Mouse (Mus musculus) embryo, embryonic 10 days (tissue): ENCODE measurements around the gene Asb16.
A peak's percentile ranks its signal among the peaks of the same experiment; 100 is the strongest.

Experiments
- DNase-seq: peaks from one replicate; pipeline ENCODE4 v3.0.0-alpha.2; 2015; ENCODE audit warnings: low spot score

The Asb16 gene

DNA sequence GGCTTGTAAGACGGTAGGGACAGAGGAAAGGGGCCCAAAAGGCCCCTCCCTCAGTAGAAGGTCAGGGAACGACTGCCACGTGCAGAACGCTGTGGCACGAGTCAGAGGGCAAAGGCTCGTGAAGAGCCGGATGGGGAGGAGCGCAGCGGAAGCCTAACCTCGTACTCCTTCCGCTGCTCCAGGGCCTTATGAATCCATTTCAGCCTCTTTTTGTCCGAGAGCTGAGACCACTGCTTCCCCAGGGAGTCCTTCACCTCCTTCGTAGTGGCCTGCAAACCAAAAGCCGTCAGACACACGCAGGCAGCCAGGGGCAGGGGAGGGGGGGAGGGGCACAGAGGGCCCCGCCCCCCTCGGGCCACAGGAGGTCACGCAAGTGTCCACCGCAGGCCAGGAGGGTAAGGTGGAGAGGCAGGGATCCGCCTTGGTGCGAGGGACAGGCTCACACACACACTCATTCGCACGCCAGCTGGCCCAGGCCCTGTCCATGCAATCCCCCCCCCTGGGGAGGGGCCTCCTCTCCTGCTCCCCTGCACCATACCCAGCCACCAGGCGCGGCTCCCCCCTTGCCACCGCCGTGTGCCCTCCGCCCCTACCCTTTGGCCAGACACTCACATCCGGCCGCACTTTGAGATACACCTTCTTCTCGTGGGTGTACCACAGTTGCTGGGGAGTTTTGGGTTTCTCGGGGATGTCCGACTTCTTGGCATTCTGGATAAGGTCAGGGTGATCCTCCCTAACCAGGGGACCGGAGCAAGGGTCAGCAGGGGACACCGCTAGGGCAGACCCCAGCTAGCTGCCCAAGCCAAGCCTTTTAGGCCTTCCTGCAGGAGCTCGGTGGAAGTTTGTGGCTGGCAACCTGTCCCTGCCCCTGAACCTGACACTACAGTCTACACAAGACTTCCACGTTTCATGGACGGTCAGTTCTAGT, 42.5 kb downstream of the Asb16 start:
- peak; percentile 47 for DNase-seq

DNA sequence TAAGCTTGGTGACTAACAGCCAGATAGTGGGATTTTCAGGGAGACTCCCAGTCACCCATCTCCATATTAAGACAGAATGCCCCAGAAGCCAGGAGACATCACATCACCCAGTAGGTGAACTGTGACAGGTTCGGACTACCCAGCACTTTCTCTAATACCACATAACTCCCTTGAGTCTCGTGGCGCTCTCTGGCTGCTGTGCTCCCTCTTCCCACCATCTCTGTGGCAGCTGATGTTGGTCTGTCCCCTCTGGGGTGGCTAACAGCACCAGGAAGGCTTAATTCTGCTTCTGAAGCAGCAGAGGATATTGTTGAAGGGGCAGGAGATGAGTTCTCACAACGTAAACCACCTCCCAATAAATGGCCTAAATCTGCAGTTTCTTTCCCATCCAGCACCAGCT, 43.4 kb downstream of the Asb16 start:
- no peak for DNase-seq

DNA sequence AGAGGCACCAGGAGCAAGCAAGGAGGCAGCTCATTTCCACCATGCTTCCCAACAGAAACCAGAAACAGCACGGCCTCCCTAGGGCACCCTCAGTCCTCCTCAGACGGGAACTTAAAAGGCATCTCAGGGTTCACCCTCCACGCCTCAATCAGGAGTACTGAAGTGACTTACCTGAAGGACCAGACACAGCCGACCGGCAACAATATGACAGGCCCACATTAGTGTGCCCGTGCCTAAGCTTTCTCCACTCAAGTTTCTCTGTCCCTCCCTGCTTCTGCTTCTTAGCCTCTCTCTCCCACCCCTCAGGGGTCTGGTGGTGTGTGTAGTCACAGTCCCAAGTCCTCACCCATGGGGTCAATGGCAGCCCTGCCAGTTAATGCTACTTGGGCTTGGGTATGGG, 44.0 kb downstream of the Asb16 start:
- DNase-seq = no peak

DNA sequence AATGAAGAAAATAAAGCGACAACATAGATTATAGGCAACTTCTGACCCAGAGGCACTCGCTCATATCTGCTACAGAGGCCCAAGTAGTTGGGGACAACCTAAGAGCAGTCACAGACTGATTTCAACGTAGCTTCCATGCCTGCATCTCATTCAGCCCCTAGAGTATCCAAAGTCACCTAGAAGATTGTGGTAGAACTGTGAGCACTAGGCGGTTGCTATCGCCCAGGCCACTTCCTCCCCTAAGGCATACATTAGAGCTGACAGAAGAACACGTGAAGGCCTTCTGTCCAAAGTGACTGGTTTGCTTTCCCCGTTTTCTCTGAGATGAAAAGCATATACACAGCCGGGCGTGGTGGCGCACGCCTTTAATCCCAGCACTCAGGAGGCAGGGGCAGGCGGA, 45.8 kb downstream of the Asb16 start:
- no peak for DNase-seq

DNA sequence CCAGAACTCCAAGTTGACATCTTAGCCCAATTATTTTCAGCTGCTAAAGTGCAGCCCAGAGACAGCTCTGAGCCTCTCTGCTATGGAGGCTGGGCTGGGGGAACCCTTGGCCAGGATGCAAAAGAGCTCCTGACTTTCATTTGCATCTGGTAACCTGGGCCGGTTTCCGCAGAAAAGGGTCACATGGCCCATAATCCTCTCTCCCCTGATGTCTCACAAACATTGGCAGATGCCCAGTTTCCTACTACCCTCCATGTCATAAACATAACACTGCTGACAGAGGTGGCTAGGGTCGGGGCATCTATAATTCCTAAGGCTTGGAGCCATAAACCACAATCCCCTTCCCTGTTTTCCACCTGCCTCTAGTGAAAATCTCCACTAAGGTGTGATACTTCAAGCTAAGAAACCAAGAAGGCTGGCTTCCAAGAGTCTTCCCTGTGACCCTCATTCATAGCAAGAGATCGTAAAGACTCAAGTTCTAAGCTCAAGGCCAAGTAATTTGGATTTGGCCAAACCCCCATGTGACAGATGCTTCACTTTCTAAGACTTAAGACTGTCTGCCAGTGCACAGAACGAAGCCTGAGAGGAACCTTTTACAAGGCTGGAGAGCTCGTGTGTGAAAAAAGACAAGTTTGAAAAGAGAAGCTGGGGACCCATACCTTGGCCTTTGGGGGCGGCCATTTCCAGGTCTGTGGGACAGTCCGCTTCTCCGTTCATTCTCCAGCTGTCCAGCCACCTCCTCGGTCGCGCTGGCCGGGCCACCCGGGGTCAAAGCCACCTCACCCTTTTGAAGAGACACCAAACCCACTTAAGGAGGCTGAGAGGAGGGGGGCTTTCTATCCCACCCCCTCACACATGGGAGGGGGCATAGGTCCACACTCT, 47.4 kb downstream of the Asb16 start:
- no peak for DNase-seq

DNA sequence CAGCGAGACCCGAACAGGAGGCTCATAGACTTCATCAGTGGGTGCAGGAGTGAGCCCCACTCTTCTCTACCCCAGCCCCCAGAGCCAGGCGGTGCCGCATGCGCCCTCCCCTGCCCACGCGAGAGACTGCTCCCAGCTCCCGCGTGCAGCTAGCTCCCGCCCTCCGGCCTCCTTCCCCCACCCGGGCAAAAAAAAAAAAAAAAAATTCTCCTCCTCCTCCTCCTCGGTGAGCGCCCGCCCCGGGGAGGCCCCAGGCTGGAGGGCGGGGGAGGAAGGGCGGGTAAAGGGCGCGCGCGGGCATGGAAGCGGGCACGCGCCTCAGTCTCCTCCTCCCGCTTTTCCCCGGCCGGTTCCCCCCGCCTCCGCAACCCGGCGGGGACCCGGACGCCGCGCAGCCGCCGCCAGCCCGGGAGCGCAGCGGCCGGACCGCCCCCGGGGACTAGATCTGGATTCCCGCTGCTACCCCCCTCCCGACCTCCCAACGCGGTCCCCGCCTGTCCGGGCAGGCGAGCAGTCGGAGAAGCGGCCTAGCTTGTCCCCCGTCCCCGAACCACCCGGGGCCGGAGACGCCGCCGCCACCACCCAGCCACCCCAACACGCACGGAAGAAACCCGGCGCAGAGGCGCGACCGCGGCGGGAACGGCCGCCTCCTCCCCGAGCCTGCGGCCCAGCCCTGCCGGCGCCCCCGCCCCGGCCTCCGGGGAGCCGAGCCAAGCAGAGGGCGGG, 48.2 kb downstream of the Asb16 start:
- DNase-seq = peak; percentile 90

- peak; percentile 49 for DNase-seq
Observed at GRCm38 (mm10) chr11:102317298-102317900, 48.9 kb downstream of the Asb16 start.

- peak; percentile 80 for DNase-seq
Observed at GRCm38 (mm10) chr11:102317901-102318575, 49.5 kb downstream of the Asb16 start.

- peak; percentile 44 for DNase-seq
Observed at GRCm38 (mm10) chr11:102318576-102319409, 50.2 kb downstream of the Asb16 start.

DNA sequence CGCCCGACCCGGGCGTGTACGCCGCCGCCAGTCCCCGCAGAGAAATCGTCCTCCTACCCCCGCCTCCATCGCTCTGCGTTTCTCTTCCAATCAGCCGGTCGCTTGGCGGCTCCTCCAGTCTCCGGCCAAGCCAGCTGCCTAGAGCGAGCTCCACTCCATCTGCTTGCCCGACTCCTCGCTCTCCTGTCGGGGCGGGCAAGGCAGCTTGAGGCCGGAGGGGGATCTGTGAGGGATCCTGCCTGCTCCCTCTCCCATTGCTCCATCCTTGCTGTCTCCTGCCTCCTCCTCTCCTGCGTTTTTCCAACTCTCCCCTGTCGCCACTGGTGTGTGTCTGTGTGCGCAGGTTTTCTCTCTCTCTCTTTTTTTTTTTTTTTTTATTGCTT, 50.9 kb downstream of the Asb16 start, which contains the start of gene Ubtf:
Ubtf (minus strand) TSS at position 333 of the 383 bp plus-strand sequence.
- DNase-seq = peak; percentile 79

DNA sequence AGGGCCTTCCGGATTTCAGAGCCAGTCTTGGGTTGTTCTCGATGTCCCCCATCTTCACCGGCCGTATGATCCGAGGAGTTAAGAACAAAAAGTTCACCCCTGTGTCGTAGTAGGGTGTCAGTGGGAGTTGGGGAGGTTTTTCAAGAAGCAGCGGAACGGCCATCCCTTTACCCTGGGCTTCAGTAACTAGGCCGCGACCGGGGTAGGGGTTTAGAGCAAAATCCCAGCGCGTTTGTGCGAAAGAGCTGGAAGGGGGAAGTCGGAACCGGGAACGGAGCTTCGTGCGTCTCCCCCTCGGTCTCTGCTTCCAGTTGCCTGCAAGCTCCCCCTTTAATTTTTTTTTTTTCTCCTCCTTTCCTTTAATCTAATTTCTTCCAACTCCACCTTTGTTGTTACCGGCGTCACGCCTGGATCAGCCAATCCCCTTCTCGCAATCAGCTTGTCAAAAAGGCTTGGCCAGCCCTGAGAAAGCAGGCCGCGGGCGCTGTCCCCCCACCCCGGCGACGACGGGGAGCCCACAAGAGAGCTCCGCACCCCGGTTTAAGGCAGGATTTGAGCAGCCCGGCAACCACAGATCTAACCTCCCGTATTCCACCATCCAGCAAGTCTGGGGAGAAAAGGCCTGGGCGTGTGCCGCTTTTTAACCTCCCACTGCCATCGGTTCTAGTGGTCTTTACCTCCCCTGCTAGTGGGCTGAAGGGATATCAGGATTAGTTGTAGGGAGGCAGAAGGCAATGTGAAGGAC, 51.6 kb downstream of the Asb16 start:
- peak; percentile 88 for DNase-seq

- DNase-seq = no peak
Observed at GRCm38 (mm10) chr11:102320686-102321005, 52.1 kb downstream of the Asb16 start.

DNA sequence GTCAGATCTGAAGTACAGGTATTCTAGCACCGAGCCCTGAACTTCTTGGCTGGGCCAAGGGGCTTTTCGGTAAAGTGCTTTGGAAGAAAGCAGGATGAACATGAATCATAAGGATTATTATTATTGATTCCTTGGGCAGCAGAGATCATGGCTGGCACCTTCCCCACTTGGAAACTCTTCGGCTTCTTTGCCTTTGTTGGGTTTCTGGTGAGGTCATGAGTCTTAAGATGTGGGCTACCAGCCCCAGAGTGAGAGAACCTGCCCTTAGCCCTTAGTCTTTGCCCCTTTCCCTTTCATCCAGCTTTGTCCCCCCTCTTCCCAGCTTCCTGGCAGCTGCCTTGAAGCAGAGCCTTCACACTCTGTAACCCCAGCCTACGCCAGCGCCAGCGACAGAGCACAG, 53.4 kb downstream of the Asb16 start:
- DNase-seq = no peak

DNA sequence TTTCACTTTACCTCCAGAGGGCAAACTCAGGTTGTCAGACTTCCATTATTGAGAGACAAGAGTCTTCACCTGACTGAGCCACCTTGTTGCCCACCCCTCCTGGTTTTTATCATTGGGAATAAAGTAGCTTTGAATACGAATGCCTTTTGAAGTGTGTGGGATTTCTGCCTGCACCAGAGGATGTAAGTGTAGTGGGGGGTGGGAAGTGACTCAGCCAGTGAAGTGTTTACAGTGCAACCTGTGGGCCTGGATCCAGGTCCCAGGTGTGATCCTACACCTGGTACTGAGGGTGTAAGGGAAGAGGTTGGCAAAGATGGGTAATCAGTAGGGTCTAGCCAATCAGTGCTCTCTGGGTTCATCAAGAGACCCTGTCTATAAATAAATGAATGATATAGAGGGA, 55.0 kb downstream of the Asb16 start:
- no peak for DNase-seq

- DNase-seq = no peak
Observed at GRCm38 (mm10) chr11:102327250-102327649, 58.7 kb downstream of the Asb16 start.

GRCm38 (mm10) chr11:102327839-102328238, 59.3 kb downstream of the Asb16 start:
- DNase-seq = no peak
